Mouse (Mus musculus) kidney, adult 9 months (tissue): ENCODE data around the gene Map3k14.
"Not testable (repeated sequence)": the region's sequence is repeated elsewhere in the genome, so short reads cannot be mapped to it uniquely, and the experiment has no call there.

Experiments
- DNase-seq: peaks from one replicate; pipeline ENCODE4 v3.0.0; 2022

The Map3k14 gene

GRCm38 (mm10) chr11:103244856-103245255, 22.4 kb downstream of the Map3k14 start:
- no peak for DNase-seq

DNA sequence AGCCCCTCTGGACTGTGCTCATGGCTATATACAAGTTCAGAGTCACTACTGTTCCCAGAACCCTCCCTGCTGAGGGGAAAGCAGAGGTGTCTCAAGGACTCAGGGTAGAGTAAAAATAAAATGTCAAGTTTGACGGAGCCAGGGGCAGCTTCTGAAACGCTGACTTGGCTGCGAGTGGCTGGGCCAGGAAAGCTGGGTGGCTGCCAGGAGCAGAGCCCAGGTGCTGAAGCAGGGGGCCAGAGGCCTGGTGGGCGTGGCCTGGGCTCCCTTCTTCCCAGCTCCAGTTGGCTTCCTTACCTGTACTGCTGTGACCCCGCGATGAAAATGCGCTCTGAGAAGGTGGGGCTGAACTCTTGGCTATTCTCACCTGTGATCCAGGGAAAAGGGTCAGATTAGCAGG, 26.5 kb downstream of the Map3k14 start:
- DNase-seq, result peak; percentile 63

GRCm38 (mm10) chr11:103237757-103238156, 29.5 kb downstream of the Map3k14 start:
- DNase-seq, result no peak

DNA sequence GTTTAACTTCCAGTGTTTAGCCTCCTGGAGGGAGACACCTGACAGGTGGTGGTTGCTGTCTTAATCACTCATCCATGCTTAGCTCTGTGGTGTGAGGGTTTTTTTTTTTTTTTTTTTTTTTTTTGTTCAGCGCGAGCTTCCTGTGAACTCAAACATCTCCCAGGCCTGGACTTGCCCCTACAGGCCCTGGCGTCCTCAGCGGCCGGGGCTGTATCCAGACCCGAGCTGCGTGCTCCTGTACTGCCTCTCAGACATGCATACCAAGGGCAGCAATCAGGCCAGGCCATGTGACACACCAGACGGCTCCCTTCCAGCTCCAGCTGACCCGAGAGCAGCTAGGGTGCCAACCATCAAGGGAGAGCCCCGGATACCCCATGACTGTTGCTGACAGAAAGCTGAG, 30.4 kb downstream of the Map3k14 start:
- no peak for DNase-seq

DNA sequence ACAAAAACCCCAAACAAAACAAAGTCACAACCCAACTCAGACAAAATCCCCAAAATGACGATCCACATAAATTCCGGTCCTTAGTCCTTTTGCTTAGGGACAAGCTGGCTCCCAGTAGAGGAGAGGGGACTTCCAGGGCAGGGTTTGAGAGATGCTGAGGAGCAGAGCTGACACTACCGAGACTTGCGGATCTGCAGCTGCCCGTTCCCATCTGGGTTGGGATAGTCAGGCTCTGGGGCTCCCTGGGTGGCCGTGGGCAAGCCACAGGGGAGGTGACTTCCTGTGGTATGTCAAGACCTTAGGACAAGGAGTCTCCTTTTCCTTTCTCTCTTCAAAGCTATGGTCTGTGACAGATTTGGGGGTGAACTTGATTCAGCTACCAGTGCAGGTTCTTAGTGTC, 30.8 kb downstream of the Map3k14 start:
- DNase-seq, result no peak

DNA sequence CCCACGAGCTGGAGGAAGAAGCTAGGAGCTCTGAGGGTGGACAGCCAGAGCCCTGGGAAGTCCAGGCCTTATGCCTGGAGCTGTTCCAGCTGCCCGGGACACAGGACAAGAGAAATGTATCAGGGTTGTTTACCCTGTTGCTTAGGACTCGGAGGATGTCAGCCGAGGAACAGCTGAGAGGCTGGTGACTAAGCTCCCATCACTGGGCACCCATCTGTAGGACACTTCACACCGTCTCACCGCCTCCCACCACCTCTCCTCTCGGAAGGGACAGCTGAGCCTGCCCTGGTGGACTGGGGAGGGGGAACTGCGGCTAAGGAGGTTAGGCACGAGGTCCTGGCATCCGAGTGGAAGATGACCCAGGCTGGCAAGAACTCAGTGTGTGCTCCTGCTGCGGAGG, 31.6 kb downstream of the Map3k14 start:
- DNase-seq, result no peak

DNA sequence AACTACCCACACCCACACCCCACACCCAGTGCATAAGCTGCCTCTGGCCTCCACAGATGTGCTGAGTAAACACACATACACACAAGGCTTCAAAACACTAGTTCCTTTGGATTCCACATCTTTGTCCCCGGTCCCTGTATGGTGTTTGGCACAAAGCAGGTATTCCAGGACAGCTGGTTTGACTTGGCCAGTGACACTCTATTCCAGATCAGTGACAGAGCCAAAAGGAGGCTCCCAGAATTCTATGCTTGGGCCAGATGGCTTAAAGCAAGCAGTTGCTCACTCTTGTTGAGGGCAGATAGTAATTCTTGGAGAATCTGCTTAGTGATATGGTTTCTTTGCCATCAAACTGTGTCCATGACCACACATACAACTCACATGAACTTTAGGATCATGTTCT, 32.8 kb downstream of the Map3k14 start:
- no peak for DNase-seq

- peak; percentile 90 for DNase-seq
These were observed 34.3 kb downstream of the Map3k14 start for GRCm38 (mm10) chr11:103232966-103233365.

GRCm38 (mm10) chr11:103231367-103231766, 35.9 kb downstream of the Map3k14 start:
- DNase-seq, result no peak

DNA sequence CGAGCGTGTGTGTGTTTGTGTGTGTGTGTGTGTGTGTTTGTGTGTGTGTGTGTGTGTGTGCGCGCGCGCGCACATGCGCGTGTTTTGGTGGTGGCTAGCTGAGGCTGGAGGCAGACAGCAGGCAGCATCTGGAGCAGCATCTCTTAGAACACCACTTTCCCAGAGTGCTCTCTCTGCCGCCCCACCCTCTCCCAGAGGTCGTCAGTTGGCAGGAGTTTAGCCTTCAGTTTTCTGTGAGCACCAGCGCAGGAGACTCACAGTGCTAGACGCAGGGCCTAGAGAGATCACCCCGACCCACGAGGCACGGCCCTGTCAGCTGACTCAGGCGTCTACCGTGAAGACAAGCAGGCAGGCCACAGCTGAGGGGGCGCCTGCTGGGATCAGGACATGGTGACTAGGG, 36.6 kb downstream of the Map3k14 start:
- DNase-seq, result no peak

GRCm38 (mm10) chr11:103229608-103230007, 37.7 kb downstream of the Map3k14 start:
- DNase-seq, result no peak

DNA sequence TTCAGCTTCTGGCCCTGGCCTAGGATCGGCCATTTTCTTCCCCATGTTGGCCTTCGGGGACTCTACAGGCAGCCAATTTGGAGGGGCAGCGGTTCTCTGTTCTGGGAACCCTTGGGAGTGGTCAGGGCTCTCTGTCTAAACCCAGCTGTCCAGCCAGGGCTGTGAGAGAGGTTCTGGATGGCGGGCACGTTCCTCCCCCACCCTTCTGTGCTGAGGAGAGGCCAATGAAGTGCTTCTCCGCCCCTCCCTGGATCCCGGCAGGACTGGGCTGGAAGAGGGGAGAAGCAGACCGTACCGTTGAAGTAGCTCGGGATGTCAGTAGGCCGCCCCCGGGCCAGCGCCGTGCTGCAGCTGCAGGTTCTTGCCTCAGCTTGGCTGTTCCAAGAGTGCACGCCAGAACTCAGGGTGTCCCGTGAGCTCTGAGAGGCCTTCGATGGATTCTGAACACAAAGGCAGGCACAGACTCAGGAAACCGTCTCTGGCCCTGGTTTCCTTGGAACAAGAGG, 43.3 kb downstream of the Map3k14 start:
- peak; percentile 42 for DNase-seq

GRCm38 (mm10) chr11:103223444-103223843, 43.8 kb downstream of the Map3k14 start:
- peak; percentile 57 for DNase-seq

DNA sequence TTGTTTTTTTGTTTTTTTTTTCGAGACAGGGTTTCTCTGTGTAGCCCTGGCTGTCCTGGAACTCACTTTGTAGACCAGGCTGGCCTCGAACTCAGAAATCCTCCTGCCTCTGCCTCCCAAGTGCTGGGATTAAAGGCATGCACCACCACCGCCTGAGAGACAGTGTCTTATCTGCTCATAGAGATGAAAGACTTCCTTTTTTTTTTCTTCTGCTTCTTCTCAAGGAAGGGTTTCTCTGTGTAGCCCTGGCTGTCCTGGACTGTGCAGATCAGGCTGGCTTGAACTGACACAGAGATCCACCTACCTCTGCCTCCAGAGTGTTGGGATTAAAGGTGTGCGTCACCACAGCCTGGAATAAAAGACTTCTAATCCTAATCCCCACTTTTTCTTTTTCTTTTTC, 44.6 kb downstream of the Map3k14 start:
- not testable (repeated sequence) for DNase-seq

DNA sequence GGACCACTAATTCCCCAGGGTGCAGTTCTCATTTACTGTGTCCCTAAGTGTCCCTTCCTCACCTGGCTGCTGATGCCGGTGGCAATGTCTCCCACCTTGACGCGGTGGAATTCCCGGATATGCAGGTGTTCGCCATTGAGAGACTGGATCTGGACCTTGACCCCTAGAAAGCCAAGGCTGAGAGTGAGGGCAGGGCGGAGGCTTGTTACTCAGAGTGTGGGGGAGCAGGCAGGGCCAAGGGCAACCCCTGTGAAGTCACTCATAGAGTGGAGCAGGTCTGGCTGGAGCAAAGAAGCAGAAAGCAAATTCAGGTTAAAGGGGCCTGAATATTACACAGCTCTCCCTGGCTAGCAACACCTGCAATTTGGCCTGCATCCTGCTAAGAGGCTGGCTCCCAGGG, 45.8 kb downstream of the Map3k14 start:
- peak; percentile 58 for DNase-seq

DNA sequence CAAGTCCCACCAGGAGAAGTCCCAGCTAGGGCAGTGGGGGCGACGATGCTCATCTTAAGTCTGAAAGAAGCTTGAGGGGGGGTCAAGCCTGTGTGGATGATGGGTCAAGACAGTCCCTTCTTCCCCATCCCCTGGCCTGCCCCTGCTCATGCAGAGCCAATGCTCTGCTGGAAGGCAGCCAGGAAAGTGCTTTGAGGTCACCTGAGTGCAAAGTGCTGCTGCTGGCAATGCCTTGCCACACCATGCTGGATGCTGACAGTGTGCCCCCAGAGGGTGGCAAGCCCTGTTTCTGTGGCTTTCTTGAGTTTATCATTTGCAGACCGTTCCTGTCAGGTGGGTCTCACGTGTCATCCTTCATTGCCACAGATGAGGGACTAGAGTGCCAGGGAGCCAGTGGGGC, 47.3 kb downstream of the Map3k14 start:
- peak; percentile 65 for DNase-seq

DNA sequence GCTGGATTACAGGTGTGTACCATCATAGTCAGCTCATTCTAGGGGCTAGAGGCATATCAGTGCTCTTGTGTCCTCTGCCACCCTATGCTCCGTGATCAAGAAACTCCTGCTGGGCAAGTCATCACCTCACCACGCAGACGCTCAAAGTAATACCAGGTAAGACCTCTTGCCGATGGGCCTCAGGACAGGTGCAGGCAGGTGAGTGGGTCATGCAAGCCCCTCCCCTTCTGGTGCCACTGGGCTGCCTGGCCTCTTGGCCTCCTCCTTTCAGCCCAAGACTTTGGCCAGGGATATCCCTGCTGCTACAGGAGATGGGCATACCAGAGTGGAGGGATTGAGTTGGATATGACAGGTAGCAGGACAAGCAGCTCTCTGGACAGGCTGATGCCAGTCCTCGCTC, 48.0 kb downstream of the Map3k14 start:
- DNase-seq, result no peak

DNA sequence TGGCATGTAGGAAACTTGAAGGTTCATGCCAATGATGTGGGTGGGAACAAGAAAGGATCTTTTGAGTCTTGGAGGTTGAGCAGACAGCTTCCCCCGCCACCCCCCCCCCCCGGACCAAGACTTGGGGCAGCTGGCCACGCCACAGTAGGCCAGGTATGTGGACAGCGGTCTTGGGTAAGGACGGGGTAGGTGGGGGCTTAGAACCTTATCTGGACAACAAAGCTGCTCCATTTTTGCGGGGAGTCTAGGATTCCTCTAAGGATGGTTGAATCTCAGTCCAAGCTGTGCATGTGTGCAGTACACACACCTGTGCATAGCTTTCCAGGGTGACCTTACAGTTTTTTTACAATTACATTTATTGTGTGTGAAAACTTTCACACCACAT, 48.8 kb downstream of the Map3k14 start:
- DNase-seq, result no peak

GRCm38 (mm10) chr11:103217790-103218516, 49.3 kb downstream of the Map3k14 start, which contains the start of gene Spata32:
Gene Spata32, minus strand, starts transcription at chr11:103218432.
- peak; percentile 43 for DNase-seq

DNA sequence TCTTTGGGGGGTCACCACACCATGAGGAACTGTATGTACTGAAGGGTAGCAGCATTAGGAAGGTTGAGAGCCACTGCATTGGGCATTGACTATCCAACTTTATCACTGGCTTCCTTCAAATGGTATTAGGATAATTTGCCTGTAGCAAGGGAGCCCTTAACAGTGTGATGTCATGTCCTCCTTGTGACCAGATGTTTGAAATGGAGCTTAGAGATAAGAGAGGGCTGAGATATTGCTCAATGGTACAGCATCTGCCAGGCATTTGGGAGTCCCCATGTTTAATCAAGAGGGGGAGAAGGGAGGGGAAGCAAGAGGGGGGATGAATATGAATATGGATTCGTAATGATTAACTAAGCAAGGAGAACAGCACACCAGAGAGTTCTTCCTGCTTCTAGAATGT, 51.9 kb downstream of the Map3k14 start:
- no peak for DNase-seq

GRCm38 (mm10) chr11:103213712-103214111, 53.6 kb downstream of the Map3k14 start:
- DNase-seq, result no peak

DNA sequence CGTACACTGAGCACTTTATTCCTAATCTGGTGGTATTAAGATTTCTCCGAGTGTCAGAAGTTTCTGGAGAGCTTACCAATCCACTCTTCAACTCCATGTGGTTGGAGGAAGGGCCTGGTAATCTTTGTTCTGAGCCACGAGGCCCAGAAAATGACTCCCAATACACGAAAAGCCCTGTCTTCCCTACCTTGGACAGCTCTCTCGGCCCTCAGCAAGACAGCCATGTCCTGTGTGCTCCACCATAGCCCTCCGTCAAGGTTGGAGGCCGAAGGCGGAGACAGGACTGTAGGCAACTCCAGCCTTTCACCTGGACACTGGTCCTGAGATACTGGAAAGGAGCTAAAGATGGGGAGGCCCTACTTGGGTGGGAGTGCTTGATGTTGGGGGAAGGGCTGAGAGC, 57.0 kb downstream of the Map3k14 start:
- DNase-seq, result no peak

GRCm38 (mm10) chr11:103208458-103208857, 58.8 kb downstream of the Map3k14 start, which contains the start of gene 1700023F06Rik:
Gene 1700023F06Rik, minus strand, starts transcription at chr11:103208558.
- no peak for DNase-seq

DNA sequence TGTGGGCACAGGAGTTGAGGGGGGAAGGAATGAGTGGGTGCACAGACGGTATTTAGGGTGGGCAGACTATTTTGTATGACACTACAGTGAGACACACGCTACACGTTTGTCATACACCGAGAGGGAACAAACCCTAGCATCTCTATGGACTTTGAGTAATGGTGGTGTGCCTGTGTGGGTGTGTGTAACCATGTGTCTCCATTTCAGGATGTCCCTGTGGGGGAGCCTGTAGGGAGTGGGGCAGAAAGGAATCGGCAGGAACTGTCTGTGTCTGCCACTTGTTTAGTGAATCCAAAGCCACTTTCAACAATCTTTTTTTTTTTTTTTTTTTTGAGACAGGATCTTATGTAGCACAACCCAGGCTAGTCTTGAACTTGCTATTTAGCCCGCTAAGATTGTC, 61.1 kb downstream of the Map3k14 start:
- DNase-seq, result no peak

DNA sequence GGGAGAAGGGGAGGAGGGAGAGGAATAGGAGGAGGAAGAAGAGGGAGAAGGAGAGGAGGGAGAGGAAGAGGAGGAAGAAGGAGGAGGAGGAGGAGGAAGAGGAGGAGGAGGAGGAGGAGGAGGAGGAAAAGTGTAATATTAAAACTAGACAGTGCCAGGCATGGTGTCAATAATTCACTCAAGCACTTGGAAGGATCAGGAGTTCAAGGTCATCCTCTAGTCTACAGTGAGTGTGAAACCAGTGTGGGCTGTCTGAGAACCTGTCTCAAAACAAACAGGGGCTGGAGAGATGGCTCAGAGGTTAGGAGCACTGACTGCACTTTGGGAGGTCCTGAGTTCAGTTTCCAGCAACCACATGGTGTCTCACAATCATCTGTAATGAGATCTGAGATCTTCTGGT, 64.9 kb downstream of the Map3k14 start:
- DNase-seq, result peak; percentile 54
